Mouse (Mus musculus) neural tube, embryonic 11.5 days (tissue): ENCODE data around the gene Celf2. TPM values are rescaled to one million over a fixed set of nuclear protein-coding genes. Genes with fewer than 3 reads are reported as not detected.

ENCODE experiments used
- ATAC-seq: fragments of 200-750 bp; cut with Nextera tagmentation; 2 replicates; pipeline ENCODE4 v1.8.0; 2017; ENCODE audit warnings: moderate number of reproducible peaks, mild to moderate bottlenecking, moderate TSS enrichment, moderate library complexity; ENCODE audit not compliant: insufficient read depth, low FRiP score, low TSS enrichment
- DNase-seq: peaks from one replicate; pipeline ENCODE4 v3.0.0-alpha.2; 2015; ENCODE audit warnings: low spot score
- H3K27ac ChIP-seq: fragments of 300-500 bp; sonication (generic); 2 replicates; pipeline ENCODE4 v1.5.1; 2014; ENCODE audit warnings: low read depth, mild to moderate bottlenecking, low read length
- H3K27me3 ChIP-seq: fragments of 300-500 bp; sonication (generic); 2 replicates; pipeline ENCODE4 v1.6.1; 2014; ENCODE audit warnings: mild to moderate bottlenecking, low read length, mixed read lengths; ENCODE audit not compliant: control insufficient read depth, insufficient read depth
- H3K36me3 ChIP-seq: fragments of 300-500 bp; sonication (generic); 2 replicates; pipeline ENCODE4 v1.6.1; 2014; ENCODE audit warnings: mild to moderate bottlenecking, low read length, moderate library complexity, mixed read lengths; ENCODE audit not compliant: control insufficient read depth, insufficient read depth
- H3K4me1 ChIP-seq: fragments of 300-500 bp; sonication (generic); 2 replicates; pipeline ENCODE4 v1.6.1; 2014; ENCODE audit warnings: low read length, mixed read lengths; ENCODE audit not compliant: control insufficient read depth, insufficient read depth
- H3K4me2 ChIP-seq: fragments of 300-500 bp; sonication (generic); 2 replicates; pipeline ENCODE4 v1.6.1; 2014; ENCODE audit warnings: low read depth, mild to moderate bottlenecking, moderate library complexity
- H3K4me3 ChIP-seq: fragments of 300-500 bp; sonication (generic); 2 replicates; pipeline ENCODE4 v1.5.1; 2014; ENCODE audit warnings: low read depth, low read length
- H3K9ac ChIP-seq: fragments of 300-500 bp; sonication (generic); 2 replicates; pipeline ENCODE4 v1.6.1; 2014; ENCODE audit warnings: mild to moderate bottlenecking, low read length
- H3K9me3 ChIP-seq: fragments of 300-500 bp; sonication (generic); 2 replicates; pipeline ENCODE4 v1.6.1; 2016; ENCODE audit warnings: low read length; ENCODE audit not compliant: control insufficient read depth
- WGBS: fragments of 180-500 bp; shearing (Covaris S2); extraction: QIAGEN DNeasy Blood & Tissue Kit; methylation state at CpG from one replicate; pipeline ENCODE4 v1.1.7; 2014; 5-methylcytosine and 5-hydroxymethylcytosine counted together
- polyA plus RNA-seq: library from polyadenylated mRNA; unstranded; fragments of >200 nt; fragmentation: Nextera tagmentation; extraction: Ambion mirVana; gene quantifications from 2 replicates; pipeline ENCODE4 v1.2.1, GENCODE M21; 2014

Celf2 gene
- polyA plus RNA-seq, 1 experiment from 2014 or later = 70.3 TPM

DNA sequence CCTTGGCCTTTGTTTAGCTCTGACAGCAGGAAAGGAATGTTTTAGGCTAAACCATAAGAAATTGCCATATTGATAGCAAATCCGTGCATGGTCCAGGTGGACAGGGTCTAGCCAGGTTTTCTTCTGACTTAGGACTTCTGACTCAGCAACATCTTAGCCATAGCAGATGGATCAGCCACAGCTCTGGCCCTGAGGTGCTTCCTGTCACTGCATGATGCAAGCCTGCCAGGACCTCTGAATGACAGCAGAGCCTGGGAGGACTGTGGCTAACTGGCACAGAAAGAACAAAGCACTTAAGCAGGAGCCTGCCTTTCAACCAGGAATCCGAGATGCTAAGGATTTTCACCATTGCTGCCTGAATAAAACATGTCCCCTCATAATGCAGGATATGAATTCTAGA lies 507.4 kb downstream of the Celf2 start:
- Histone ChIP-seq H3K27ac (no peak overlapping the region), H3K4me1 (no peaks in the 10 kb centered on the region), H3K4me2 (no peak overlapping the region), H3K9ac (no peak overlapping the region), H3K36me3 (no peaks in the 10 kb centered on the region), H3K4me3 (no peak overlapping the region), H3K9me3 (no peaks in the 10 kb centered on the region), H3K27me3 (no peaks in the 10 kb centered on the region)
- WGBS = 64% methylated on average over 2 of the region's 2 CpGs
- ATAC-seq (no peak), DNase-seq (no peak)

DNA sequence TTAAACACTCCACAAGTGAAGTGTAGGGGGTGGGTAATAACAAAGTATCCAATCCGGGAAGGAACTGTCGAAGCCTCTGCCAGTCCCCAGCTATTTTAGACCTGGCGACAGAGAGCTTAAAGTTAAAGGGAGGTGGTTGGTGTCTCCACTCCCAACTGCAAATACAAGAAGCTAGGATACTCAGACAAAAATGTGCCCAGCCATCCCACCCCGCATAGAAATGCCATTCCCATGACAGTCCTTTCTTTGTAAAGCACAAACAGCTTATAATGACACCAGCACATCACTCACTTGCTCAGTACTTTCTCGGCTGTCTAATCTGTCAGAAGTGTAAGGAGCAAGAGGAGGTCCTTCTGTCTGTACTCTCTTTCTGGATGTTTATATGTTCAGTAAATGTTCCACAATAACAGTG lies 518.3 kb downstream of the Celf2 start:
- WGBS = 82% methylated on average over 5 of the region's 5 CpGs
- H3K9ac ChIP-seq = no peak overlapping the region
- H3K4me2 ChIP-seq = no peak overlapping the region
- no peaks in the 10 kb centered on the region for H3K36me3 ChIP-seq
- H3K27me3 ChIP-seq = no peaks in the 10 kb centered on the region
- H3K4me1 ChIP-seq = no peaks in the 10 kb centered on the region
- no peaks in the 10 kb centered on the region for H3K9me3 ChIP-seq
- H3K4me3 ChIP-seq = no peak overlapping the region
- no peak overlapping the region for H3K27ac ChIP-seq
- DNase-seq (no peak), ATAC-seq (no peak)

DNA sequence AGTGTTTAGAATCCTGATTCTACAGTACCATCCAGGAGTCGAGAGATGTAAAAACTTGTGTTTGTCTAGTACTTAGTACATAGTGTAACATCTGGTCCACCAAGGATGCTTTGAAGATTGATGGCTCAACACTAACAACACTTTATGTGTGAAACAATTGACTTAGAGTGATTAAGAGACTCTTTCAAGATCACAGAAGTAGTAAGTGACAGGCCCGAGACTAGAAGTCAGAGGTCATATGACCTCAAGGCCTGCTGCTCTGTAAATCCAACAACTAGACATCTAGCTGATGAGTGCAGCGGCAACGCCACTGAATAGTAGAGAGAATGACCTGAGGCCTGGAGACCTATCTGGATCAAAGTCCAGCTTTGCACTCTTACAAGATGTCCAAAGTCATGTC lies 523.7 kb downstream of the Celf2 start:
- DNase-seq (no peak), ATAC-seq (no peak)
- no peak overlapping the region for H3K27ac ChIP-seq
- no peaks in the 10 kb centered on the region for H3K9me3 ChIP-seq
- H3K36me3 ChIP-seq = no peaks in the 10 kb centered on the region
- H3K4me3 ChIP-seq = no peak overlapping the region
- no peaks in the 10 kb centered on the region for H3K4me1 ChIP-seq
- H3K27me3 ChIP-seq = no peaks in the 10 kb centered on the region
- H3K4me2 ChIP-seq = no peak overlapping the region
- 13% methylated on average over 4 of the region's 4 CpGs for WGBS
- no peak overlapping the region for H3K9ac ChIP-seq

DNA sequence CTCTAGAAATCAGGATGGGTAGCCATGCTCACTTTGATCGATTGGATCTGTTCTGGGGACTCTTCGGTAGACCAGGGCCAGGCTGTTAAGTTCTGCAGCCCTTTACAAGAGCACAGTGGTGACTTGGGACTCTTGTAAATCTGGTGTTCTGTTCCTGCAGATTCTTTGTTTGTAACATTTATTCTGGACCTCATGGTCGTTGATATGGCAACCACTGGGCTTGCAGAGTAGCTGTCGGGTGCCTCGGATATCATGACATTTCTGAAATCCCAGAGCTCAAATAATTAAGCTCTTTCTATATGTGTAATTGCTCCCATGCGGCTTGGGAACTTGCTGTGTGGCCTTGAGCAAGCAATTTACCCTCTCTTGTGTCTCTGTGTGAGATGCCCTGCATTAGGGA lies 525.5 kb downstream of the Celf2 start:
- 69% methylated on average over 6 of the region's 6 CpGs for WGBS
- no peak for ATAC-seq

DNA sequence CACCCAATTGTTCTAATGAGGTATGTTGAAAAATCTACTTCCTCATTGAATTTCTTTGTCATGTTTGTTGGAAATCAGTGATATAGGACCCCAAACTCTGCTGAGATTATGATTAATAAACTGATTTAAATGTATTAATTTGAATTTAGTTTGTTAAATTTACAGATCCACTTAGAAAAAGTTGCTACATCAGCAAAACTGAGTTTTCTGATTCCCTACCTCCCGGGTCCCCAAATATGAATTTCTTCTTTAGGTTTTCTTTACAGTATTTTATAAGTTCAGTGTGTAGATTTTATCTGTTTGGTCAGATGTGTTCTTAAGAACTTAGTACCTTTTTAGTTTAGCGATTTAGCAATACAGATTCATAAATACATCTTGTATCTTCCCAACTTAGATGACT lies 533.1 kb downstream of the Celf2 start:
- no peak overlapping the region for H3K4me2 ChIP-seq
- DNase-seq (no peak), ATAC-seq (no peak)
- H3K4me3 ChIP-seq = no peak overlapping the region
- no peak overlapping the region for H3K27ac ChIP-seq
- no peaks in the 10 kb centered on the region for H3K27me3 ChIP-seq
- H3K4me1 ChIP-seq = no peaks in the 10 kb centered on the region
- H3K9ac ChIP-seq = no peak overlapping the region
- WGBS = 90% methylated on average over 2 of the region's 2 CpGs
- no peaks in the 10 kb centered on the region for H3K36me3 ChIP-seq
- no peaks in the 10 kb centered on the region for H3K9me3 ChIP-seq

More for the DNA sequence above, 525.5 kb downstream of the Celf2 start:
- Histone ChIP-seq H3K36me3 (no peaks in the 10 kb centered on the region), H3K4me1 (no peaks in the 10 kb centered on the region), H3K4me2 (no peak overlapping the region), H3K27ac (no peak overlapping the region), H3K4me3 (no peak overlapping the region), H3K9me3 (no peaks in the 10 kb centered on the region), H3K9ac (no peak overlapping the region), H3K27me3 (no peaks in the 10 kb centered on the region)
- DNase-seq = no peak

DNA sequence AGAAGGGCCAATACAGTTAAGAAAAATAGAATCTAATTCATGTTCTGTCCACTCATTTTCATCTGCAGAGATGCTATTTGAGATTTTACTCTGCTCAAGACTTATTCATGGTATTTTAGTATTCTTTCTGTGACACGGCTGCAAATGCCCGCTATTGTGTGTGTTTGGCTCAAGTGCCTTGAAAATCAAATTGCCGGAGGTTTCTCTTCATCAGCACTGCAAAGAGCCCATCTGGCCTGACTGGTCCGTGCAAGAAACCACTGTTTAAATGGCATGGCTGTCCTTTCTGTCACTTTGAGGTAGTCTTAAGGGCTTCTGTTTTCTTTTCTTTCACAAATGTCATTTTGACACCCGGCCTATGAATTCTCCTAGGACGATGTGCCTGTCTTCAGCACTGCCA lies 540.1 kb downstream of the Celf2 start:
- Histone ChIP-seq H3K9me3 (no peaks in the 10 kb centered on the region), H3K27ac (no peak overlapping the region), H3K36me3 (no peaks in the 10 kb centered on the region), H3K4me2 (no peak overlapping the region), H3K9ac (no peak overlapping the region), H3K4me1 (no peaks in the 10 kb centered on the region), H3K4me3 (no peak overlapping the region), H3K27me3 (no peaks in the 10 kb centered on the region)
- WGBS = 89% methylated on average over 6 of the region's 6 CpGs
- DNase-seq = no peak
- no peak for ATAC-seq

DNA sequence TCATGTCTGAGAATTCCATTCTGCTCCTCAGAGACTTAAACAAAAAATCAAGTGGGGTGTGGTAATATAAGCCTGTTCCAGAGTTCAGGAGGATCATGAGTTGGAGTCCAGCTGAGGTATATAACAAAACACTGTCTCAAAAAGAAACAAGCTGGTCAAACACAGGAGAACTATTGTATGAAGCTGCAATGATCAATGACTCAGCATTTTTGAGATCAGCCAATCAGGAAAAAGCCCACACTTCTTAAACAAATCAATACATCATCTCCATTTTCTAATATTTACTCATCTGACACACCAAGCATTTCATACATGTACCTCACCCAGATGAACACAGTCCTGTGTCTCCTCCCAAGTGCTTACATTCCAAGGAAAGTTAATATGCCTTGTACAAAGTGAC lies 544.1 kb downstream of the Celf2 start:
- Histone ChIP-seq H3K4me3 (no peak overlapping the region), H3K27ac (no peak overlapping the region), H3K4me2 (no peak overlapping the region), H3K9ac (no peak overlapping the region), H3K36me3 (no peaks in the 10 kb centered on the region), H3K4me1 (no peaks in the 10 kb centered on the region), H3K27me3 (no peaks in the 10 kb centered on the region), H3K9me3 (no peaks in the 10 kb centered on the region)
- DNase-seq (no peak), ATAC-seq (no peak)

DNA sequence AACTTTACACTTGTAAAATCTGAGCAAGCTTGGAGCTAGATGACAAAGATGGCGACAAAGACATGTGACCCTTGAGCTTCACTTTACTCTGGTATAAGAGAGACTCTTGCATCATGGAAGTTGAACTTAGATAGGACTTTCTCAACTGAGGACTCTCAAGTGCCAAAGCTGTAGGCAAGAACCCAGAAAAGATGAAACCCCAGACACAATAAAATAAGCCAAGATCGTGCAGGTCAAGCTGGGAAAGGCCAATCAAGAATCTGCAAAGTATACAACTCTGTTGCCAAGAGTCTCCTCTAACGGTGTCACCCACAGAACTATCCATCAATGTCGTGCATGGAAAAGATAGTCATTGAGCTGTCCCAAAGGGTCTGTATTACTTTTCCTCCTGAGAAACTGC lies 558.7 kb downstream of the Celf2 start:
- no peak overlapping the region for H3K4me3 ChIP-seq
- H3K4me1 ChIP-seq = no peaks in the 10 kb centered on the region
- ATAC-seq (no peak), DNase-seq (no peak)
- WGBS = 80% methylated on average over 4 of the region's 4 CpGs
- H3K36me3 ChIP-seq = no peaks in the 10 kb centered on the region
- no peak overlapping the region for H3K27ac ChIP-seq
- H3K9ac ChIP-seq = no peak overlapping the region
- H3K27me3 ChIP-seq = no peaks in the 10 kb centered on the region
- H3K4me2 ChIP-seq = no peak overlapping the region
- no peaks in the 10 kb centered on the region for H3K9me3 ChIP-seq

DNA sequence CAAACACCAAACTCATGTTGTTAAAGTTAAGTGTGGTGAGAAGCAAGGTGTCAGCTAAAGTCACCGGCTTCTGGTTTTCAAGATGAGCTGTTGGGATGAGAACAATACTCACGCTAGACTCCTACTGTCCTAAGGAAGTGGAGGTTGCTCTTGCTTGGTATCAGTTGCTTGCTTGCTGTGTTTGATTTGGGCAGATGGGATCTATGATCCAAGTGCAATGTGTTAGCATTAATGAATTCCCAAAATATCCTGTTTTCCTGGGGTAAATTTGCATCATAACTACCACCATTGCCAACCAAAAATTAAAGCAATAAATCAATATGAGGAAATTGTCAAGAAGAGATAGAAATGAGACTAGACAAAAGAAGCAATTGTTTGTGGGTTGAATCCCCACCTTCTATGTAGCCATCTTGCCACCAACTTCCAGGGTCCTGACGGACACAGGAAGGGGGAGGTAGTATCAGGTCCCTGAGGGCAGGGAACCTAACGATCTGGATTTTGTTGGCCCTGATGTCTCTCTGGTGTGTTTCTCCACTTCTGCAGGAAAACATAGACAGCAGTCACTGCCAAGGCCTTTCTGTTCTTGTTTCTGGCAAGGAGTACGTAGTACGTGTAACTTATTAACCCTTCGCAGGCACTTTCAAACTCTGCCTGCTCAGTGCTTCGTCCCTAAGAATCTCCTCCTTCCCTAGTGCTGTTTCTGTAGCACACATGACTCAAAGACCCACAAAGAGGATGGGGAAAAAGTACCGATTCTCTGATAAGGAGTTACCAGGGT lies 563.5 kb downstream of the Celf2 start:
- Histone ChIP-seq H3K4me3 (no peak overlapping the region), H3K4me2 (no peak overlapping the region), H3K36me3 (no peaks in the 10 kb centered on the region), H3K9me3 (no peaks in the 10 kb centered on the region), H3K27ac (no peak overlapping the region), H3K9ac (no peak overlapping the region), H3K4me1 (no peaks in the 10 kb centered on the region), H3K27me3 (no peaks in the 10 kb centered on the region)
- no peak for DNase-seq
- 90% methylated on average over 9 of the region's 9 CpGs for WGBS
- ATAC-seq = no peak
